Mouse (Mus musculus) bone marrow, adult 2 months (tissue): ENCODE data around the gene Rab11a.

ENCODE experiments used
- CTCF ChIP-seq: fragments of 200-500 bp; IDR thresholded peaks from 2 replicates; pipeline ENCODE4 v1.5.1; 2011; ENCODE audit warnings: low read length, control low read depth; ENCODE audit not compliant: control insufficient read depth, insufficient read depth
- POLR2A ChIP-seq: fragments of 200-500 bp; IDR thresholded peaks from 2 replicates; pipeline ENCODE4 v1.6.1; 2011; ENCODE audit warnings: low read depth, mild to moderate bottlenecking, control low read depth, low read length, borderline replicate concordance; ENCODE audit not compliant: control insufficient read depth

- TF ChIP-seq POLR2A (no peak), CTCF (no peak)
Measured at GRCm38 (mm10) chr9:64767796-64768195, 30.2 kb upstream of the Rab11a start.
